Mouse (Mus musculus) liver, embryonic 14 days (tissue): ENCODE results near the gene Foxn1. TPM values are rescaled to one million over a fixed set of nuclear protein-coding genes. Genes with fewer than 3 reads are reported as not detected.

ENCODE experiments used
- polyA plus RNA-seq: library from polyadenylated mRNA; depleted of rRNA; stranded (reverse); fragments of >200 nt; gene quantifications from 2 replicates; pipeline ENCODE4 v1.2.3, GENCODE M21; 2012; rRNA removed

Foxn1 gene
- polyA plus RNA-seq = not detected in 2 replicates

GRCm38 (mm10) chr11:78386508-78387043, at the start of gene Foxn1:
TSS of gene Foxn1 (minus strand) at chr11:78386558.

GRCm38 (mm10) chr11:78422055-78422819, 35.9 kb upstream of the Foxn1 start, which contains the start of gene Slc13a2:
TSS of gene Slc13a2 (minus strand) at chr11:78422217.

GRCm38 (mm10) chr11:78343381-78344327, 42.7 kb downstream of the Foxn1 start, which contains the start of gene Unc119:
TSS of gene Unc119 (plus strand) at chr11:78343482.

GRCm38 (mm10) chr11:78327634-78328511, 58.5 kb downstream of the Foxn1 start, which contains the start of gene Pigs:
TSS of gene Pigs (plus strand) at chr11:78328415.

GRCm38 (mm10) chr11:78322860-78323259, 63.5 kb downstream of the Foxn1 start, which contains the start of gene Aldoc:
TSS of gene Aldoc (plus strand) at chr11:78322968.

Other genes with a start within 250 kb of the Foxn1 start
- 29.3 and 33.9 TPM in 2 replicates for gene Traf4, start 221.0 kb downstream of the Foxn1 start, polyA plus RNA-seq
- 9.5 and 11.0 TPM in 2 replicates for gene Nek8, start 209.9 kb downstream of the Foxn1 start, polyA plus RNA-seq
- gene Tlcd1, start 209.8 kb downstream of the Foxn1 start, polyA plus RNA-seq = 65.0 and 65.7 TPM in 2 replicates
- gene Rpl23a, start 203.0 kb downstream of the Foxn1 start, polyA plus RNA-seq = 1,425 and 1,557 TPM in 2 replicates
- gene Rab34, start 198.1 kb downstream of the Foxn1 start, polyA plus RNA-seq = 6.6 and 6.7 TPM in 2 replicates
- gene Proca1, start 193.2 kb downstream of the Foxn1 start, polyA plus RNA-seq = 0.07 and 0.25 TPM in 2 replicates
- gene Sdf2, start 140.8 kb downstream of the Foxn1 start, polyA plus RNA-seq = 31.8 and 35.8 TPM in 2 replicates
- gene Supt6, start 140.6 kb downstream of the Foxn1 start, polyA plus RNA-seq = 6.9 and 8.8 TPM in 2 replicates
- gene 2610507B11Rik, start 124.8 kb downstream of the Foxn1 start, polyA plus RNA-seq = 20.0 and 24.6 TPM in 2 replicates
- gene BC030499, start 95.7 kb downstream of the Foxn1 start, polyA plus RNA-seq = 0.18 and 0.21 TPM in 2 replicates
- gene Spag5, start 85.0 kb downstream of the Foxn1 start, polyA plus RNA-seq = 36.6 and 42.5 TPM in 2 replicates
- 4.2 TPM in 2 replicates for gene Aldoc, start 63.6 kb downstream of the Foxn1 start, polyA plus RNA-seq
- 16.9 and 19.0 TPM in 2 replicates for gene Pigs, start 58.1 kb downstream of the Foxn1 start, polyA plus RNA-seq
- gene Unc119, start 43.1 kb downstream of the Foxn1 start, polyA plus RNA-seq = 30.0 and 34.5 TPM in 2 replicates
- not detected in 2 replicates for gene Slc13a2, start 35.7 kb upstream of the Foxn1 start, polyA plus RNA-seq
- gene Slc46a1, start 79.1 kb upstream of the Foxn1 start, polyA plus RNA-seq = 3.1 and 3.4 TPM in 2 replicates
- 0.09 TPM in 2 replicates for gene Sarm1, start 111.2 kb upstream of the Foxn1 start, polyA plus RNA-seq
- 358 and 399 TPM in 2 replicates for gene Vtn, start 112.5 kb upstream of the Foxn1 start, polyA plus RNA-seq
- 0.17 and 0.23 TPM in 2 replicates for gene Sebox, start 116.9 kb upstream of the Foxn1 start, polyA plus RNA-seq
- gene Tmem199, start 125.6 kb upstream of the Foxn1 start, polyA plus RNA-seq = 14.0 and 15.5 TPM in 2 replicates
- gene Poldip2, start 125.6 kb upstream of the Foxn1 start, polyA plus RNA-seq = 24.1 and 28.3 TPM in 2 replicates
- gene Tnfaip1, start 149.8 kb upstream of the Foxn1 start, polyA plus RNA-seq = 6.9 and 7.5 TPM in 2 replicates
- 39.0 and 48.2 TPM in 2 replicates for gene Ift20, start 149.8 kb upstream of the Foxn1 start, polyA plus RNA-seq
- 35.7 and 37.5 TPM in 2 replicates for gene Tmem97, start 164.2 kb upstream of the Foxn1 start, polyA plus RNA-seq